Mouse (Mus musculus): ENCODE measurements around the gene Gm17606. TPM values are rescaled to one million over a fixed set of nuclear protein-coding genes. Genes with fewer than 3 reads are reported as not detected.
"Not testable (repeated sequence)": the region's sequence is repeated elsewhere in the genome, so short reads cannot be mapped to it uniquely, and the experiment has no call there.

Gene Gm17606
- polyA plus RNA-seq, 1 experiment from 2014 or later: not detected

DNA sequence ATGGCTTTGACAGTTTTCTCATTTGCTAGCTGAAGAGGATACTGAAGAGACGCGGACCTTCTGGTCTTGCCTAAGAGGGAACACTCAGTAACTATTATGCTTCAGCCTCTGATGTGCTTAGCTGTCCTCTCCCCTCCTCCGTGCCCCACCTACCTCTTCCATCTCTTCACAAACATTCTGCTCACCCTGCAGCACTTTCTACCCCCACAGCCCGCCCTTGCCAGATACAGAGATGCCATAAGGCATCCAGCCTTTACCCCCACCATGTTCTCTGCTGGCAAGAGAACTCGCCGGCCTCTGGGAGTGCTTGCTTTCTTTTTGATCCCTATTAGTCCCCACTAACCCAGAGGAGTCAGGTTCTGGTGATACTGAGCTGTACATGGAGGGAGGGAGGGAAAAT is 30.1 kb upstream of the Gm17606 start:
- H3K79me2 ChIP-seq (ENCODE audit: inconsistent target): peaks cover 10% of the 10 kb centered on the region
- peaks cover 22% of the 10 kb centered on the region; the same call in 1 of the 2 replicates for H3K36me3 ChIP-seq (ENCODE audit: inconsistent target)
- no peak overlapping the region for H3K4me3 ChIP-seq (ENCODE audit: inconsistent target)
- no peak overlapping the region for H3K27ac ChIP-seq
- 91% methylated on average over 6 of the region's 6 CpGs for WGBS (ENCODE audit: missing documents)

GRCm38 (mm10) chr14:54614130-54614529 is 26.6 kb upstream of the Gm17606 start:
- not testable (repeated sequence) for H3K4me3 ChIP-seq (ENCODE audit: inconsistent target); H3K27ac ChIP-seq
- WGBS (ENCODE audit: missing documents): 96% methylated on average over 10 of the region's 16 CpGs
- H3K79me2 ChIP-seq (ENCODE audit: inconsistent target): peaks cover 30% of the 10 kb centered on the region
- H3K36me3 ChIP-seq (ENCODE audit: inconsistent target): peaks cover 22% of the 10 kb centered on the region; the same call in 1 of the 2 replicates

- Histone ChIP-seq H3K36me3 (ENCODE audit: inconsistent target) (peaks cover 22% of the 10 kb centered on the region; the same call in 1 of the 2 replicates), H3K79me2 (ENCODE audit: inconsistent target) (peaks cover 30% of the 10 kb centered on the region), H3K4me3 (ENCODE audit: inconsistent target) (no peak overlapping the region), H3K27ac (no peak overlapping the region)
- 86% methylated on average over 15 of the region's 16 CpGs for WGBS (ENCODE audit: missing documents)
Measured at GRCm38 (mm10) chr14:54616226-54616825, 24.4 kb upstream of the Gm17606 start.

DNA sequence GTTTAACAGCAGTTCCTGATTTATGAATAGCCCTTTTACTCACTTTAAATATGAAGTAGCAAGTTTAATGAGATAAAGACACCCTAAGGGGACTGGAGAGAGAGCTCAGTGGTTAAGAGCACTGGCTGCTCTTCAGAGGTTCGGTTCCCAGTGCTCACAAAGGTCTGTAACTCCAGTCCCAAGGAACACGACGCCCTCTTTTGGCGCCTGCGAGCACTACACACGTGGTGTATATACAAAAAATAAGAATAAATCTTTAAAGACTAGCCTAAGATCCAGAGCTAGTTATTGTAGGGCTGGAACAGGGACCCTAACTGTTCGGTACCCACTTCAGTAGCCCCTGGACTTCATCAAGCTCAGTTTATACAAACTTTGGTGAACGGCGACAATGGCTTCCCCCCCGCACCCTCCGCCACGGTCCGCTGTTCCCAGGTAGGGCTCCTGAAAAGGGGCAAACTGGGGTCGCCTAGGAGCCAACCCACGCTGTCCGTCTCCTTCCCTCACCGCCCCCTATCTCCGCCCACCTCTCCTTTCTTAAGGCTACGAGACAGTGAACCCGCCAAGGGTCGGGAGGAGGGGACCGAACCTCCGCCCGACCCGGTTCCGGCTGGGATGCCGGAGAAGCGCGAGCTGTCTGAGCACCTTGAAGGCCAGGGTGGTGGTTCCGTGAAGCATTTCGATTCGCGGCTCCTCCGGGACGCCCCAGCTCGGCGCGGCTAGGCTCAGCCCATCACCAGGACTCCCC is 23.4 kb upstream of the Gm17606 start:
- Histone ChIP-seq H3K4me3 (ENCODE audit: inconsistent target) (peak overlapping the region; percentile 89), H3K27ac (peak overlapping the region; percentile 75), H3K36me3 (ENCODE audit: inconsistent target) (peaks cover 22% of the 10 kb centered on the region; the same call in 1 of the 2 replicates), H3K79me2 (ENCODE audit: inconsistent target) (peaks cover 30% of the 10 kb centered on the region)
- WGBS (ENCODE audit: missing documents): 5% methylated on average over 38 of the region's 38 CpGs

DNA sequence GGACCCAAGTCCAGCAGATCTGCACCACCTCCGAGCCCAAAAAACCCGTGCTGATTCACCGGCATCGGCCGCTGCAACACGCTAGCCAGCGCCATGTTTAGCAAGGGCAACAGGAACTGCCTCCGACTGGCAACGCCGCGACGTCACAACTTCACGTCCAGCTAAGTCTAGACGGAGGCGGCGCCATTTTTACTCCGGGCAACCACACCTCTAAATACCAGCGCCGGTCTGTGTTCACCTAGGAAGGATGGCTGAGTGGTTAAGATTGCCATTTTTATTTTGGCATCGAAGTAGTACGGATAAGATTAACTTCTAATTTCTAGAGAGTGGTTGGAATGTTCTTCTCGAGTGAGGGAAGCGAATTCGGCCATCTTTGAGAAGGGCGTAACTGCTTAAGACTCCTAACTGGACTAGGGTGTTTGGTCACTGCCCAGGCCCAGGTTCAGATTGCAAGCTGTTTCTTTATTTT is 22.8 kb upstream of the Gm17606 start, which contains the start of gene Psmb5:
Gene Psmb5, minus strand, starts transcription at position 126 of the 469 bp plus-strand sequence.
- peaks cover 30% of the 10 kb centered on the region for H3K79me2 ChIP-seq (ENCODE audit: inconsistent target)
- peak within 1 kb of the TSS; percentile 75 for H3K27ac ChIP-seq
- H3K4me3 ChIP-seq (ENCODE audit: inconsistent target): peak within 1 kb of the TSS; percentile 89
- WGBS (ENCODE audit: missing documents): under 1% methylated on average over 13 of the region's 25 CpGs
- H3K36me3 ChIP-seq (ENCODE audit: inconsistent target): peaks cover 17% of the 10 kb centered on the region; the same call in 1 of the 2 replicates

- WGBS (ENCODE audit: missing documents): 100% methylated on average over 1 of the region's 1 CpGs
- H3K4me3 ChIP-seq (ENCODE audit: inconsistent target): no peak within 1 kb of the TSS
- H3K27ac ChIP-seq: no peak within 1 kb of the TSS
- H3K36me3 ChIP-seq (ENCODE audit: inconsistent target): no peaks in the 10 kb centered on the region
- peaks cover 16% of the 10 kb centered on the region for H3K79me2 ChIP-seq (ENCODE audit: inconsistent target)
Measured at GRCm38 (mm10) chr14:54621133-54621532, 19.6 kb upstream of the Gm17606 start, which contains the start of gene Psmb11. Gene Psmb11, plus strand, starts transcription at chr14:54621433.

DNA sequence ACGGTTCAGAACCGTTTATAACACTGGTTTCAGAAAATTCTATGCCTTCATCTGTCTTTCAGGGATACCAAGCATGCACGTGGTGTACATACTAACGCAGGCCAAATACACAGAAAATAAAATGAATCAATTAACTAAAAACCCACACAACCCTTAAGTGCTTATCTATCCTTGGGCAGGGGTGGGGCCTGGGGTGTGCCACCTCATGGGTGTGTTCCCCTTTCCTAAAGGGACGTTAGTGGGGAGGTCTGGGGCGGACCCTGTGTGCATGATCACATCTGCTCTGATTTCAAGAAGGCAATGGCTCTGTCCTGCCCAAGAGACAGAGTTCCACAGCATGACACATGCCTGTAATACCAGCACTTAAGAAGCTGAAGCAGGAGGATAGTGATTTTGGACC is 17.4 kb upstream of the Gm17606 start:
- Histone ChIP-seq H3K4me3 (ENCODE audit: inconsistent target) (no peak overlapping the region), H3K79me2 (ENCODE audit: inconsistent target) (no peaks in the 10 kb centered on the region), H3K27ac (no peak overlapping the region), H3K36me3 (ENCODE audit: inconsistent target) (no peaks in the 10 kb centered on the region)
- 84% methylated on average over 6 of the region's 6 CpGs for WGBS (ENCODE audit: missing documents)

- H3K27ac ChIP-seq: no peak overlapping the region
- WGBS (ENCODE audit: missing documents): 94% methylated on average over 9 of the region's 10 CpGs
- no peaks in the 10 kb centered on the region for H3K79me2 ChIP-seq (ENCODE audit: inconsistent target)
- no peak overlapping the region for H3K4me3 ChIP-seq (ENCODE audit: inconsistent target)
- H3K36me3 ChIP-seq (ENCODE audit: inconsistent target): no peaks in the 10 kb centered on the region
Measured at GRCm38 (mm10) chr14:54624976-54625375, 15.8 kb upstream of the Gm17606 start.

GRCm38 (mm10) chr14:54628103-54628502 is 12.6 kb upstream of the Gm17606 start:
- Histone ChIP-seq H3K36me3 (ENCODE audit: inconsistent target) (no peaks in the 10 kb centered on the region), H3K4me3 (ENCODE audit: inconsistent target) (no peak overlapping the region), H3K27ac (no peak overlapping the region), H3K79me2 (ENCODE audit: inconsistent target) (no peaks in the 10 kb centered on the region)
- 97% methylated on average over 5 of the region's 5 CpGs for WGBS (ENCODE audit: missing documents)

- 76% methylated on average over 2 of the region's 2 CpGs for WGBS (ENCODE audit: missing documents)
- Histone ChIP-seq H3K27ac (no peak overlapping the region), H3K36me3 (ENCODE audit: inconsistent target) (no peaks in the 10 kb centered on the region), H3K4me3 (ENCODE audit: inconsistent target) (no peak overlapping the region), H3K79me2 (ENCODE audit: inconsistent target) (no peaks in the 10 kb centered on the region)
Measured at GRCm38 (mm10) chr14:54629797-54630196, 11.0 kb upstream of the Gm17606 start.

DNA sequence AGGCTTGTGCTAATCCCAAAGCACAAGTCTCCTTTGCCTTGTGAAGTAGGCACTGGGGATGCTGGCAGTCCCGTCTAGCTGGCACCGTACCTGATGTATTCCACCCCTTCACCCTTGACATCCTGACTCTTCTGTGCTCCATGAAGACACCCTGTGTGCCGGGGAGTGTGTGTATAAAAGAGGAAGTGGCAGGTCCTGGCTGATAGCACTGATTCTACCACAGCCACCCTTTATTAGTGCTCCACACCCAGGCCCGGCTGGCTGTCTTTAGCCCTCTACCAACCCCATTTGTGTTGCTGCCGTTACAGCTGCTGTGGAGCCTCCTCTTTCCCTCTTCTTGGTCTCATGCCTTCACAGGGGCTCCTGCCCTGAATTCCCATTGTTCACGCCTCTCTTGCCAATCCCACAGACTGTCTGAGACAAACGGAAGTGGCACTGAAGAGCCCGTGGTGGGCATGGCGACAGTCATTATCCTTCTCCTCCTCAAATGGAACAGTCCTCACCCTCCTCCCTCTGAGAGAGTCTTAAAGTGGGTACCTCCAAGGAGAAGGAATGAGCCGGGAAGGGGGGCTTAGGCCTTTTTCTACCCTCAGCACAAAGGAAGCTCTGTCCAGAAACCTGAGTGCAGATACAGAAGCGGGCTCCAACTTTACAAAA is 10.0 kb upstream of the Gm17606 start:
- no peak overlapping the region for H3K27ac ChIP-seq

DNA sequence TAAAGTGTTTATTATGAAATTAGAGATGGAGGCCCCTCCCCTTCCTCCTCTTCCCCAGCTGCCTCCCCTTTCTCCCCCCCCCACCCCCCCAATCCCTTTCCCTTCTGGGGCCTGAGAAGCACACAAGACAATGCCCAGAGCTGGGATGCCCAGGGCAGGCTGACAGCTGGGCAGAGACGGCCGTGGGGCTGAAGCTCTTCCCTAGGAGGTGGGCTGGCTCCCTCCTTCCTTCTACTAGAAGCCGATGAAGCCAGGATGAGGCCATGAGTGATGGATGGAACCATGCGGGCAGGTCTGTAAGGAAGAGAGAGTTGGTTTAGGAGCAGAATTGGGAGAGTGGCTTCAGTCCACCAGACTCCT is 9.5 kb upstream of the Gm17606 start:
- 93% methylated on average over 4 of the region's 4 CpGs for WGBS (ENCODE audit: missing documents)
- Histone ChIP-seq H3K36me3 (ENCODE audit: inconsistent target) (no peaks in the 10 kb centered on the region), H3K27ac (no peak overlapping the region), H3K79me2 (ENCODE audit: inconsistent target) (no peaks in the 10 kb centered on the region), H3K4me3 (ENCODE audit: inconsistent target) (no peak overlapping the region)

More for the DNA sequence above, 10.0 kb upstream of the Gm17606 start:
- no peaks in the 10 kb centered on the region for H3K36me3 ChIP-seq (ENCODE audit: inconsistent target)
- WGBS (ENCODE audit: missing documents): 63% methylated on average over 11 of the region's 11 CpGs
- no peaks in the 10 kb centered on the region for H3K79me2 ChIP-seq (ENCODE audit: inconsistent target)
- H3K4me3 ChIP-seq (ENCODE audit: inconsistent target): no peak overlapping the region

- Histone ChIP-seq H3K79me2 (ENCODE audit: inconsistent target) (no peaks in the 10 kb centered on the region), H3K36me3 (ENCODE audit: inconsistent target) (no peaks in the 10 kb centered on the region), H3K27ac (no peak overlapping the region), H3K4me3 (ENCODE audit: inconsistent target) (no peak overlapping the region)
- WGBS (ENCODE audit: missing documents): 96% methylated on average over 36 of the region's 37 CpGs
Measured at GRCm38 (mm10) chr14:54632252-54632651, 8.5 kb upstream of the Gm17606 start.

GRCm38 (mm10) chr14:54634182-54634581 is 6.6 kb upstream of the Gm17606 start:
- Histone ChIP-seq H3K27ac (no peak overlapping the region), H3K36me3 (ENCODE audit: inconsistent target) (no peaks in the 10 kb centered on the region), H3K79me2 (ENCODE audit: inconsistent target) (no peaks in the 10 kb centered on the region), H3K4me3 (ENCODE audit: inconsistent target) (no peak overlapping the region)
- 77% methylated on average over 4 of the region's 4 CpGs for WGBS (ENCODE audit: missing documents)

DNA sequence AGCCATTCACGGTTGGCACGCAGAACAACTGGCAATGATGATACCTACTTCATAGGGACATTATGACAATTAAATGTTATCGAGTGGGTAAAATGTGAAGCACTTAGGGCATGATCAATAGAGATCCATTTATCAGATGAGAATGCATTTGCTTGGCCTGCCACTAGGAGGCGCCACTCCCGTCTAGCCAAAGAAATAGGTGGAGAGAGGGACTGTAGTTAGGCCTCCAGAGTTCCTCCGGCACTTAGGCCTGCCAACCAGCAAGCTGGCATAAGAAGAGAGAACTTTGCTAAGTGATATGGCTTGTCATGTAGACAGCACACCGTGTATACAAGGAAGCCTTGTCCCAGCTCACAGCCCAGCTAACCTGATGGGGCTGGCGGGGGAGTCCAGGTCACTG is 3.8 kb upstream of the Gm17606 start:
- Histone ChIP-seq H3K27ac (no peak overlapping the region), H3K4me3 (ENCODE audit: inconsistent target) (no peak overlapping the region), H3K36me3 (ENCODE audit: inconsistent target) (no peaks in the 10 kb centered on the region), H3K79me2 (ENCODE audit: inconsistent target) (no peaks in the 10 kb centered on the region)
- WGBS (ENCODE audit: missing documents): 61% methylated on average over 8 of the region's 8 CpGs

All from macrophage (primary cell).